In the genomic region with DNA sequence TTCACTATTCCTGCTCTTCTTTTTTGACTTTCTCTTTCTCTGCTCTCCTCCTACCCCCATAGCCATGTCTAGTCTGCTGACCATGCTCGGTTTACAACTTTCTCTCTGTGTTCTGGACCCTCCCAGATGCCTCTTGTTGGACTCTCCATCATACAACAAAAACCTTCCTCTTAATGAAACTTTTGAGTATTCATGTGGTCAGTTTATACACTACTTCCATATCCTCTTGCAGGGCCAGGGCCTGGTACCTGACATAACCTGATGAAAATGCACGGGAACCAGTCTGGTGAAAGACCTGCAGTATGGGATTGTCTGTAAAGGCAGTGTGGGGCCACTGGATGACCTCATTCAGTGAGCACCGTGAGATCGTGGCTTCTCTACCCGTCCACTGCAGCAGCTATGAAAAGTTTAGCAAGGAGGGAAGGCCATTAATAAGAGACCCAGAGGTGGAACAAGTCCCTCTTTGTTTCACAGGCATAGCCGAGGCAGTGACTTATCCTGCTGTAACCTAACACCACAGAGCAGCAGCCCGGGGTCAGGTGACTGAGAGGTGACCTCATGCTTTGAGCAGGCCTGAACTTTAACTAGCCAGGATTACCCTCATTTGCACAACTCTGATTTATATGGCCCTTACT, we compare ENCODE assay signal across 9 mouse cellular contexts. TPM values are rescaled to one million over a fixed set of nuclear protein-coding genes. Genes with fewer than 3 reads are reported as not detected.
A peak's percentile ranks its signal among the peaks of the same experiment; 100 is the strongest.
DNase-seq lines count a peak whose midpoint lies in the region; ATAC-seq and TF ChIP-seq lines count a peak whose summit lies in the region.
"Had no signal": no experiment of that assay in that cellular context is flagged by ENCODE, and none has a peak within 500 bp of the region (broad histone marks: within the 10 kb centered on the region; RNA-seq: fewer than 3 reads in every experiment).

No protein-coding gene starts in this region.

- TF ChIP-seq EP300 in heart, postnatal 0 days (IDR thresholded peaks at IDR 0.05; ENCODE audit: low read depth) = no peak

- H3K4me3 ChIP-seq in heart, embryonic 11.5 days (ENCODE audit: low read depth, low read length) = no peak overlapping the region
- no peak overlapping the region for H3K4me3 ChIP-seq in heart, postnatal 0 days (ENCODE audit: low read depth, low read length)
- no peak overlapping the region for H3K4me3 ChIP-seq in limb, embryonic 12.5 days (replicated peaks)

- peak overlapping the region; percentile 25 for H3K27ac ChIP-seq in heart, embryonic 11.5 days (ENCODE audit: low read depth, low read length)
- H3K27ac ChIP-seq in heart, postnatal 0 days (ENCODE audit: low read depth) = no peak overlapping the region
- peak overlapping the region; percentile 92 for H3K27ac ChIP-seq in limb, embryonic 12.5 days

- H3K36me3 ChIP-seq in heart, embryonic 11.5 days (ENCODE audit: control insufficient read depth, insufficient read depth, low read length) = no peaks in the 10 kb centered on the region
- H3K36me3 ChIP-seq in heart, postnatal 0 days (replicated peaks; ENCODE audit: control insufficient read depth, insufficient read depth, low read length) = no peaks in the 10 kb centered on the region
- no peaks in the 10 kb centered on the region for H3K36me3 ChIP-seq in limb, embryonic 12.5 days
- H3K36me3 ChIP-seq: G1E had no signal

- peak; percentile 62 for ATAC-seq in heart, embryonic 11.5 days (replicated peaks; ENCODE audit: insufficient number of reproducible peaks, low FRiP score, low TSS enrichment)
- ATAC-seq in heart, postnatal 0 days (ENCODE audit: insufficient read depth, low read depth) = peak; percentile 85
- peak; percentile 96 for ATAC-seq in limb, embryonic 12.5 days (ENCODE audit: insufficient number of reproducible peaks, insufficient read depth, low FRiP score, low TSS enrichment, low read depth)
- no peak for ATAC-seq in erythroblast, adult 5-6 weeks (replicated peaks; ENCODE audit: low FRiP score, poor library complexity, severe bottlenecking)

- no peaks in the 10 kb centered on the region for H3K27me3 ChIP-seq in heart, embryonic 11.5 days (ENCODE audit: control insufficient read depth, insufficient read depth, low read length)
- no peaks in the 10 kb centered on the region for H3K27me3 ChIP-seq in heart, postnatal 0 days (ENCODE audit: control insufficient read depth, insufficient read depth, low read length)
- H3K27me3 ChIP-seq in limb, embryonic 12.5 days = no peaks in the 10 kb centered on the region

- H3K9ac ChIP-seq in heart, embryonic 11.5 days (ENCODE audit: low read depth, low read length) = no peak overlapping the region
- no peak overlapping the region for H3K9ac ChIP-seq in heart, postnatal 0 days (replicated peaks; ENCODE audit: low read depth, low read length)
- no peak overlapping the region for H3K9ac ChIP-seq in limb, embryonic 12.5 days (replicated peaks)

- intact Hi-C loops in heart, postnatal 25 days (cut with DNase I) = no loop called here

- TF ChIP-seq CTCF in heart, postnatal 0 days (IDR thresholded peaks at IDR 0.05; ENCODE audit: low read depth) = no peak

- no peak for DNase-seq in heart, postnatal 25 days (ENCODE audit: low spot score)
- DNase-seq in embryo, embryonic 10.5 days (ENCODE audit: low spot score) = peak; percentile 88
- DNase-seq in heart, postnatal 0 days (ENCODE audit: low spot score) = no peak
- no peak for DNase-seq in cerebellum, adult 18-20 months
- DNase-seq in right cerebral cortex, adult 2 months (ENCODE audit: low spot score in 2 of 2) = no peak

- H3K4me1 ChIP-seq in heart, embryonic 11.5 days (ENCODE audit: control insufficient read depth, insufficient read depth, low read length) = peaks cover 11% of the 10 kb centered on the region
- H3K4me1 ChIP-seq in heart, postnatal 0 days (ENCODE audit: control insufficient read depth, insufficient read depth) = peaks cover 13% of the 10 kb centered on the region
- H3K4me1 ChIP-seq in limb, embryonic 12.5 days (replicated peaks) = peaks cover 30% of the 10 kb centered on the region

- no peak overlapping the region for H3K4me2 ChIP-seq in heart, embryonic 11.5 days
- H3K4me2 ChIP-seq in heart, postnatal 0 days (ENCODE audit: low read depth, low read length) = no peak overlapping the region
- 0 out of 2 replicates have a peak overlapping the region, but pooled peaks have one; percentile 4 for H3K4me2 ChIP-seq in limb, embryonic 12.5 days

- H3K9me3 ChIP-seq in heart, embryonic 11.5 days (replicated peaks; ENCODE audit: control insufficient read depth, low read length) = no peaks in the 10 kb centered on the region
- no peaks in the 10 kb centered on the region for H3K9me3 ChIP-seq in heart, postnatal 0 days (replicated peaks; ENCODE audit: control insufficient read depth, low read length)
- H3K9me3 ChIP-seq in limb, embryonic 12.5 days = no peaks in the 10 kb centered on the region
- H3K9me3 ChIP-seq: G1E had no signal

- 18% methylated on average over 7 of the region's 7 CpGs for WGBS in heart, embryonic 11.5 days (ENCODE audit: insufficient replicate concordance)
- 27% methylated on average over 7 of the region's 7 CpGs for WGBS in heart, postnatal 0 days
- 9% methylated on average over 7 of the region's 7 CpGs for WGBS in limb, embryonic 12.5 days

RNA-seq across cellular contexts. Expression of a gene that starts 49.7 kb away (rescaled TPM):
- 0.53 and 0.82 TPM in 2 replicates for polyA plus RNA-seq in heart, embryonic 11.5 days (2014; fragmentation: Nextera tagmentation; extraction: Ambion mirVana)
- under 1 TPM; 0.08 TPM for total RNA-seq in heart, postnatal 25 days (2021)
- total RNA-seq in heart, postnatal 0 days (2014; rRNA removed; ENCODE audit: low replicate concordance) = 0.12 and 0.53 TPM in 2 replicates
- 0.08 and 0.10 TPM in 2 replicates for polyA plus RNA-seq in heart, postnatal 0 days (2015; fragmentation: Nextera tagmentation; extraction: Ambion mirVana)
- polyA plus RNA-seq in limb, embryonic 12.5 days (2016; fragmentation: Nextera tagmentation; extraction: Ambion mirVana) = 0.08 and 0.12 TPM in 2 replicates
- total RNA-seq in erythroblast, adult 5-6 weeks (2015; ENCODE audit: low replicate concordance) = not detected in 2 replicates
- total RNA-seq in erythroblast, adult 5-6 weeks (2017; ENCODE audit: low replicate concordance) = under 0.01 TPM in 1 of 2 replicates, not detected in the other
- polyA plus RNA-seq: G1E had no signal
